Mouse (Mus musculus): Measurements from ENCODE around the gene Cnn3. TPM values are rescaled to one million over a fixed set of nuclear protein-coding genes. Genes with fewer than 3 reads are reported as not detected.
A peak's percentile ranks its signal among the peaks of the same experiment; 100 is the strongest.

The Cnn3 gene
- polyA plus RNA-seq, 1 experiment from 2014 or later, result 444 TPM

DNA sequence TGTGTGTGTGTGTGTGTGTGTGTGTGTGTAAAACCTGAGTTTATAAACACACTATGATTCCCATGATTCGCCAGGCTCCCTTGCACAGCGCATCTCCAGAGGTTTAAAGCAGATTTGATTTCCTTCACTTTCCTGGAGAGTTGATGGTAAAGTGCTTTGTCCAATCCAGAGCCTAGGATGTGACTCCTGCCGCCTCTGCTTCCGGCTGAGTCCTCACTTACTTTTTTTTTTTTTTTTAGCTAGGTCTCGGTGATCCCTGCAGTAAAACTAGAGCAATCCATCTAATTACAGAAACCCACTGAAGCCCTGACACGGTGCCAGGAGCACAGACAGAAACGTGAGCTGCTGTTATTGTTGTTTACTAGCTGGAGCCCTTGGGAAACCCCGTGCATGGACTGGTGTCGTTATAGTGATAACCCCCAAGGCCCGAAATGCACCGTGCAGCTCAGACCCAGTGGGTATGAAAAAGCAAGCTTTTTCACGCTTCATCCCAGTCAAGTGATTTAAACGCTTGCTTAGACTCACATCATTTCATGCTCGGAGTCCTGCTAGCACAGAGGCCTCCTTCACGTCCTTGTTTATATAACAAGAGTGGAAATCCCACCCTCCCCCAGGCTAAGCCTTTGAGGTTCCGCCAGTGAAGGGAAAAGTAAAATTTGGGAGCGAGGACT lies 36.3 kb upstream of the Cnn3 start:
- H3K27me3 ChIP-seq (ENCODE audit: insufficient read depth, low read length), result no peaks in the 10 kb centered on the region
- DNase-seq (ENCODE audit: low spot score) (peak; percentile 75), ATAC-seq (replicated peaks; ENCODE audit: low FRiP score, low read depth) (peak; percentile 73)
- 7% methylated on average over 17 of the region's 17 CpGs for WGBS
- no peak for TF ChIP-seq CTCF (IDR thresholded peaks at IDR 0.05; ENCODE audit: low read depth)
- H3K27ac ChIP-seq, result peak overlapping the region; percentile 67
- H3K4me2 ChIP-seq (ENCODE audit: low read length), result peak overlapping the region; percentile 44
- H3K9ac ChIP-seq (ENCODE audit: low read depth, low read length), result no peak overlapping the region
- 0 out of 2 replicates have a peak, but pooled peaks cover 12% of the 10 kb centered on the region for H3K4me1 ChIP-seq (replicated peaks; ENCODE audit: insufficient read depth, low read length)
- no peaks in the 10 kb centered on the region for H3K36me3 ChIP-seq (ENCODE audit: insufficient read depth, low read length)
- H3K4me3 ChIP-seq (replicated peaks; ENCODE audit: low read depth, low read length), result no peak overlapping the region
- no peaks in the 10 kb centered on the region for H3K9me3 ChIP-seq (replicated peaks; ENCODE audit: low read length)

DNA sequence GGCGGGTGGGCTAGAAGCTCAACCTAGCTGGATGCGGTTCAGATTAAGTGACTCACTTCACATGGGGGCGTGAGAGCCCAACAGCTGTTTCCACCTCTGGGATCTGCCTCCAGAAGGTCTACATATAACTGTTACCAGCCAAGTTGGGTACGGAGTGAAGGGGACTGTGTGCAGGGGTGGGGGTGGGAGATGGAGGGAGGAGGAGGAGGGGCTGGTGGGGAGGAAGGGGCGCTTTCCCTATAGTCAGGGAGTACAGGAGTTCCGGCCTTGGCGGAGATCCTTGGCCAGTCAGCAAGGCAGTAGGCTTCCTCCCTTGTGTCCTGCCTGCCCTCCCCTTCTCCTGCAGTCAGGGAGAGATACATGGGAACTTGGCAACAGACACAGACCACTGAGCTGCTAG lies 35.6 kb upstream of the Cnn3 start:
- Histone ChIP-seq H3K9ac (ENCODE audit: low read depth, low read length) (no peak overlapping the region), H3K4me2 (ENCODE audit: low read length) (peak overlapping the region; percentile 44)
- WGBS, result 16% methylated on average over 7 of the region's 7 CpGs

DNA sequence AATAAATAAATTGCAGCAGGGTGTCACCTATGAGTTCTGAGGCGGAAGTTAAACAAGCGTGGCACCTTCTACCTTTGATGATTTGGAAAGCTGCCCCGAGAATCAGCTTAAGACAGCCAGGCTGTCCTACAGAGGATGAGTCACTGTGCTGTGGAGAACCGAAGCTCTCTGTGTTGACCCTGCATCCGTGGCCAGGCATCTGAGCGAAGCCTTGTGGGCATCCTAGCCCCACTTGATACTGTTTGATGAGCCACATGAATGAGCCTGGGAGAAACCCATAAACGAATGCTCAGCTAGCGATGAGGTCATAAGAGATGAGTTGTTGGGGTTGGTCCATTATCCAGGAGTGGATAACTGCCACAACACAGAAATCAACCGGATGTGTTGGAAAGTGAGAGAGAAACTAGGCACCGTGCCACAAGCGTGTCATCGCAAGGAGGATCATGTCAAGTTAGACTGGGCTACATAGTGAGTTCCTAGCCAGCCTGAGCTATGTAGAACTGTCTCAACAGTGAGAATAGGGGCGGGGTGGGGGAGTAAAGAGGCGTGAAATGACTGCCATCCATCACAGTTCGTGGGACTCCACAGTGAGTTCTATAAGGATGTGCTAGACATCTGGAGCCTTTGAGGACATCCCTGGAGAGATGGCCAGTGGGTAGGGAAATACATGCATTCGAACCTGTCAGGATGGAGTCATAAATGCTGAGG lies 30.6 kb upstream of the Cnn3 start:
- Histone ChIP-seq H3K36me3 (ENCODE audit: insufficient read depth, low read length) (no peaks in the 10 kb centered on the region), H3K4me2 (ENCODE audit: low read length) (no peak overlapping the region), H3K9me3 (replicated peaks; ENCODE audit: low read length) (no peaks in the 10 kb centered on the region), H3K4me3 (replicated peaks; ENCODE audit: low read depth, low read length) (no peak overlapping the region), H3K9ac (ENCODE audit: low read depth, low read length) (no peak overlapping the region), H3K27me3 (ENCODE audit: insufficient read depth, low read length) (no peaks in the 10 kb centered on the region), H3K4me1 (replicated peaks; ENCODE audit: insufficient read depth, low read length) (0 out of 2 replicates have a peak, but pooled peaks cover 2% of the 10 kb centered on the region), H3K27ac (no peak overlapping the region)
- WGBS, result 38% methylated on average over 16 of the region's 16 CpGs
- ATAC-seq (replicated peaks; ENCODE audit: low FRiP score, low read depth), result peak; percentile 69
- TF ChIP-seq CTCF (IDR thresholded peaks at IDR 0.05; ENCODE audit: low read depth), result no peak
- DNase-seq (ENCODE audit: low spot score), result peak; percentile 59

More for the DNA sequence above, 35.6 kb upstream of the Cnn3 start:
- Histone ChIP-seq H3K4me3 (replicated peaks; ENCODE audit: low read depth, low read length) (no peak overlapping the region), H3K36me3 (ENCODE audit: insufficient read depth, low read length) (no peaks in the 10 kb centered on the region), H3K4me1 (replicated peaks; ENCODE audit: insufficient read depth, low read length) (0 out of 2 replicates have a peak, but pooled peaks cover 12% of the 10 kb centered on the region), H3K27me3 (ENCODE audit: insufficient read depth, low read length) (no peaks in the 10 kb centered on the region), H3K27ac (peak overlapping the region; percentile 67; the same call in 1 of the 2 replicates), H3K9me3 (replicated peaks; ENCODE audit: low read length) (no peaks in the 10 kb centered on the region)
- peak; percentile 75 for DNase-seq (ENCODE audit: low spot score)
- peak; percentile 67 for ATAC-seq (replicated peaks; ENCODE audit: low FRiP score, low read depth)
- TF ChIP-seq CTCF (IDR thresholded peaks at IDR 0.05; ENCODE audit: low read depth), result no peak

DNA sequence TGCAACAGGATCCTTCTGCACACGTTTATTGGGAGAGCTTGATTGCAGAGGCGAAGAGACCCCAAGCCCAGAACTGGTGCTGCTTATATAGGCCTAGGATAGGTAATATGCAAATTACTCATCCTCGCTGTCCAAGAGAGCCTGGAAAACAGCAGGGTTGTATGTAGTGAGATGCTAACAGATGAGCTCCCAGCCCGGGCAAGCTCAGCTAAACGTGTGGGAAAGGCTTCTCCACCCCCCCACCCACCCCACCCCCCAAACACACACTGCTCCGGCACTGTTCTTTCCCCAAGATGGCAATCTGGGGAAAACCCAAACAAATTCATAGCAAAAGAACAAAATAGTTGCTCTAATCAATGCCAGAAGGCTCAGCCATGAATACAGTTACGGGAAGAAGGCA lies 29.7 kb upstream of the Cnn3 start:
- no peaks in the 10 kb centered on the region for H3K4me1 ChIP-seq (replicated peaks; ENCODE audit: insufficient read depth, low read length)
- no peak for DNase-seq (ENCODE audit: low spot score)
- H3K9me3 ChIP-seq (replicated peaks; ENCODE audit: low read length), result no peaks in the 10 kb centered on the region
- no peak overlapping the region for H3K27ac ChIP-seq
- TF ChIP-seq CTCF (IDR thresholded peaks at IDR 0.05; ENCODE audit: low read depth), result no peak
- no peak overlapping the region for H3K4me3 ChIP-seq (replicated peaks; ENCODE audit: low read depth, low read length)
- ATAC-seq (replicated peaks; ENCODE audit: low FRiP score, low read depth), result no peak
- H3K9ac ChIP-seq (ENCODE audit: low read depth, low read length), result no peak overlapping the region
- no peaks in the 10 kb centered on the region for H3K27me3 ChIP-seq (ENCODE audit: insufficient read depth, low read length)
- WGBS, result 63% methylated on average over 7 of the region's 7 CpGs
- no peaks in the 10 kb centered on the region for H3K36me3 ChIP-seq (ENCODE audit: insufficient read depth, low read length)
- no peak overlapping the region for H3K4me2 ChIP-seq (ENCODE audit: low read length)

DNA sequence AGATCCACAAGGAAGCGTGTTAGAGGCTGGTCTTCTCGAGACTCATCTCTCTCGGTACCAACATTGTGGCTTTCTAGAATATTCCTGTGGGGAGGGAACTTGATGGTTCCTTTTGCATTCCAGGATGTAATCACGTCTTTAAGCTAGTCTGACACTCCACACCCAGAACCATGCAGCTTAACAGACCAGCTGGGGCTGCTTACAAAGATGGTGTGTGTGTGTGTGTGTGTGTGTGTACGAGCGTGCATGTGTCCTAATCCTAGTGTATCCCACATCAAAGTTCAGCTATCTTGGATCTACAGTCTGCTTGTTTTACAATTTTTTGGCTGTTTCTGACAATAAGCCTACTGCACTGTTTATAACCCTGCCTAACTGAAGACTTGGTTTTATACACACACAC lies 29.3 kb upstream of the Cnn3 start:
- no peaks in the 10 kb centered on the region for H3K27me3 ChIP-seq (ENCODE audit: insufficient read depth, low read length)

DNA sequence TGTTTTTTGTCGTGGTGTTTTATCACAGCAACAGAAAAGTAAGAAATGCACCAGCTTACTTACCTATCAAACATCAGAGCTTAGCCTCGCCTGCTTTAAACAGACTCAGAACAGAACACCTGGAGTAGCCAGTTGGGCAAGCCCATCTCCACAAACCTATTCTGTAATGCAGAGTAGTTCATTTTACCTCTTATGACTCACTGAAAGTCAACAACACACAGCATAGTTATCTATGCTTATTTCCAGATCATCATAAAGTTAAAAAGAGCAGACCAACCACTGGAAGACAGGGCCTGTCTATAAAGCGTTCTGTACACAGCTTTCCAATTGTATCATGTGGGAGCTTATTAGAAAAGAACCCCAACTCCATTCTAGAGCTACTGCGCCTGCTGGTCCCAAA lies 24.9 kb upstream of the Cnn3 start:
- Histone ChIP-seq H3K9ac (ENCODE audit: low read depth, low read length) (no peak overlapping the region), H3K4me2 (ENCODE audit: low read length) (no peak overlapping the region), H3K9me3 (replicated peaks; ENCODE audit: low read length) (no peaks in the 10 kb centered on the region), H3K36me3 (ENCODE audit: insufficient read depth, low read length) (no peaks in the 10 kb centered on the region), H3K4me3 (replicated peaks; ENCODE audit: low read depth, low read length) (no peak overlapping the region), H3K4me1 (replicated peaks; ENCODE audit: insufficient read depth, low read length) (no peaks in the 10 kb centered on the region), H3K27me3 (ENCODE audit: insufficient read depth, low read length) (no peaks in the 10 kb centered on the region), H3K27ac (no peak overlapping the region)
- no peak for TF ChIP-seq CTCF (IDR thresholded peaks at IDR 0.05; ENCODE audit: low read depth)
- ATAC-seq (replicated peaks; ENCODE audit: low FRiP score, low read depth) (no peak), DNase-seq (ENCODE audit: low spot score) (no peak)
- WGBS, result 80% methylated on average over 4 of the region's 4 CpGs

More for the DNA sequence above, 29.3 kb upstream of the Cnn3 start:
- H3K9ac ChIP-seq (ENCODE audit: low read depth, low read length), result no peak overlapping the region
- H3K4me2 ChIP-seq (ENCODE audit: low read length), result no peak overlapping the region
- no peaks in the 10 kb centered on the region for H3K36me3 ChIP-seq (ENCODE audit: insufficient read depth, low read length)
- TF ChIP-seq CTCF (IDR thresholded peaks at IDR 0.05; ENCODE audit: low read depth), result no peak
- WGBS, result 69% methylated on average over 6 of the region's 6 CpGs
- no peak for ATAC-seq (replicated peaks; ENCODE audit: low FRiP score, low read depth)
- no peaks in the 10 kb centered on the region for H3K4me1 ChIP-seq (replicated peaks; ENCODE audit: insufficient read depth, low read length)
- no peak overlapping the region for H3K27ac ChIP-seq
- H3K9me3 ChIP-seq (replicated peaks; ENCODE audit: low read length), result no peaks in the 10 kb centered on the region
- no peak for DNase-seq (ENCODE audit: low spot score)
- H3K4me3 ChIP-seq (replicated peaks; ENCODE audit: low read depth, low read length), result no peak overlapping the region
